Mouse (Mus musculus): Measurements from ENCODE around the gene Ubn2.

DNA sequence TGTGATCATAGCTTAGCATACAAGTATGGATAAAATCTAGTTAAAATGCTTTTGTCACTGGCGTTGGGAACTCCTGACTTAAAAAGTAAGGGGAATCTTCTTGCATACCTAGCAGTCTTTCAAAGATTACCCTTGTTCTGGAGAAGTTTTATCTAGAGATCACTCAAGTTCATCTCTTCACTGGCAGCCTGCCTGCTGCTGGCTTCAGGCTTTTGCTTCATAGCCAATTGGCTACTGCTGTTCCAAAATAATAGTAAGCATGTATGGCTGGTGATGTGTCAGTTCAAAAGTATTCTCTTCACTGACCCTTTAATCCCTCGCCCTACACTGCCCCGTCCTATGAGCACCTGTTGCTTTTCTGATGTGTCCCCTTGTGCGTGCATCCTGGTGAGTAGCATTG, 81.5 kb downstream of the Ubn2 start:
- no peak for TF ChIP-seq POLR2A (IDR thresholded peaks at IDR 0.05; ENCODE audit: borderline replicate concordance, insufficient read depth, low read length)
- TF ChIP-seq CTCF (IDR thresholded peaks at IDR 0.05; ENCODE audit: borderline replicate concordance, insufficient read depth, low read depth, low read length), result no peak

All from cerebellum, adult 2 months (tissue).